Mouse (Mus musculus): ENCODE results near the gene Igfbp4. TPM values are rescaled to one million over a fixed set of nuclear protein-coding genes. Genes with fewer than 3 reads are reported as not detected.

The Igfbp4 gene
- polyA plus RNA-seq, 1 experiment: 390 TPM

DNA sequence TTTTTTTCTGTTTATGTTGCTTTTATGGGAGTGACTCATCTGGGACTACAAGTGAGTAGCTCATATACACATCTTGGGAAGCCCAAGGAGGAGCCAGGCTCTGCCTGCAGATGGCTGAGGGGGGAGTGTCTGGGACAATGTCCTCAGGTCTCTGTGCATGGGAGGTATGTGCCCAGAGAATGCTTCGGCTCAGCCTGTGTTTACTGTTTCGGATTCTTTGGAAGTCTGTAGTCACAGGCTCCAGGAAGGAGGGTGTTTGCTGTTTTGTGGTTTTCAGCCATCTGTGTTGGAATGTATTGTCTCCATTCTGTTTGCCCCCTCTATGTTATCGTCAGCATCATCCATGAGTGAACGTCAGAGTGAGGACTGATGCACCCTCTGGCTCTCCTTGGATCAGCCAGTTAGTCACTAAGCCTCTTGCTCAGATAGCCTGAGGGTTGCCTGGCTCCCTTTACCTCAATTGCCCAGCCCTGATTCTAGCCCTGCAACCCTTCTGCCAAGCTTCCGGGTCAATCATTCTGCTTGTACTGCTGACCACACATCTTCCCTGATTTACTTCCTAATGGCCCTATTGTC, 35.8 kb downstream of the Igfbp4 start:
- H3K27ac ChIP-seq (ENCODE audit: insufficient read depth, low read depth, low read length): no peak overlapping the region
- H3K4me1 ChIP-seq (ENCODE audit: control insufficient read depth, insufficient read depth, low read length): peaks cover 11% of the 10 kb centered on the region
- no peak for TF ChIP-seq CTCF (IDR thresholded peaks at IDR 0.05; ENCODE audit: low read depth, low read length)
- H3K4me3 ChIP-seq (ENCODE audit: insufficient read depth, low read length): no peak overlapping the region

DNA sequence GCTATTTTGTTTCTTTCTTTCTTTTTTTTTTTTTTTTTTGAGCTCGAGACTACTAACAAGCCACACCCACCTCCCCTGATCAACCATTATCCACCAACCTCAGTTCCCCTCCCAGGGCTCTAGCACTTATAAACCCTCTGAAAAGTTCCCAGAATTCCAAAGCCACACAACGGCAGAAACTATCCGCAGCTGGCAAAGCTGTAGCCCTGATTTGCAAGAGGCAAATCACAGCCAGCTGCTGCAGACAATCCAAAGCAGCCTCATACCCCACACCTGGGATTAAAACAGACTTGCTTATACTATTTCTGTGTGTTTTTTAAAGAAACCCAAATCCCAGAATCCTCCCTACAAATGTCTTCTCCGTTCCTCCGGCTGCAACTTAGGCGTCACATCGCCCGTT, 36.8 kb downstream of the Igfbp4 start:
- Histone ChIP-seq H3K27ac (ENCODE audit: insufficient read depth, low read depth, low read length) (no peak overlapping the region), H3K4me3 (ENCODE audit: insufficient read depth, low read length) (no peak overlapping the region), H3K4me1 (ENCODE audit: control insufficient read depth, insufficient read depth, low read length) (peaks cover 11% of the 10 kb centered on the region)
- TF ChIP-seq CTCF (IDR thresholded peaks at IDR 0.05; ENCODE audit: low read depth, low read length) (no peak), POLR2A (IDR thresholded peaks at IDR 0.05; ENCODE audit: borderline replicate concordance, low read depth, low read length) (no peak)

- Histone ChIP-seq H3K4me3 (ENCODE audit: insufficient read depth, low read length) (no peak overlapping the region), H3K27ac (ENCODE audit: insufficient read depth, low read depth, low read length) (no peak overlapping the region), H3K4me1 (ENCODE audit: control insufficient read depth, insufficient read depth, low read length) (no peaks in the 10 kb centered on the region)
- TF ChIP-seq POLR2A (IDR thresholded peaks at IDR 0.05; ENCODE audit: borderline replicate concordance, low read depth, low read length): no peak
- no peak for TF ChIP-seq CTCF (IDR thresholded peaks at IDR 0.05; ENCODE audit: low read depth, low read length)
Measured at GRCm38 (mm10) chr11:99080902-99081543, 40.0 kb downstream of the Igfbp4 start.

DNA sequence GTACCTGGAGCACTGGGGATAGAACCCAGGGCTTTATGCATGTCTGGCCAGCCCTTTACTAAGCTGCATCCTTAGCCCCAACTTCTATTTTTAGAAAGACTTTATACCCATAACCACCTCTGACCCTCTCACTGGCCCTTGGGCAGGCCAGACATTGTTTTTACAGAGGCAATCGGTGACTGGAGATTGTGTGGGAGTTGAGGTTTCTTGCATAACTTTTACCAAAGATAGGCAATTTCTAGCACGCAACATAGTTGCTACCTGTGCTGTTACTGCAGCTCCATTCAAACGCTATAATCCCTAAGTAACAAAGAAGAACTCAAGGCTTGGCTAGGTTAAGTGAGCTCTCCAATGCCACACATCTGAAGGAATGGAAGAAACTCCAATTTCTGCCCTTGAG, 40.5 kb downstream of the Igfbp4 start:
- Histone ChIP-seq H3K27ac (ENCODE audit: insufficient read depth, low read depth, low read length) (no peak overlapping the region), H3K4me3 (ENCODE audit: insufficient read depth, low read length) (no peak overlapping the region), H3K4me1 (ENCODE audit: control insufficient read depth, insufficient read depth, low read length) (no peaks in the 10 kb centered on the region)
- TF ChIP-seq POLR2A (IDR thresholded peaks at IDR 0.05; ENCODE audit: borderline replicate concordance, low read depth, low read length) (no peak), CTCF (IDR thresholded peaks at IDR 0.05; ENCODE audit: low read depth, low read length) (no peak)

GRCm38 (mm10) chr11:99082098-99082497, 41.1 kb downstream of the Igfbp4 start:
- Histone ChIP-seq H3K27ac (ENCODE audit: insufficient read depth, low read depth, low read length) (no peak overlapping the region), H3K4me1 (ENCODE audit: control insufficient read depth, insufficient read depth, low read length) (no peaks in the 10 kb centered on the region), H3K4me3 (ENCODE audit: insufficient read depth, low read length) (no peak overlapping the region)
- TF ChIP-seq POLR2A (IDR thresholded peaks at IDR 0.05; ENCODE audit: borderline replicate concordance, low read depth, low read length) (no peak), CTCF (IDR thresholded peaks at IDR 0.05; ENCODE audit: low read depth, low read length) (no peak)

DNA sequence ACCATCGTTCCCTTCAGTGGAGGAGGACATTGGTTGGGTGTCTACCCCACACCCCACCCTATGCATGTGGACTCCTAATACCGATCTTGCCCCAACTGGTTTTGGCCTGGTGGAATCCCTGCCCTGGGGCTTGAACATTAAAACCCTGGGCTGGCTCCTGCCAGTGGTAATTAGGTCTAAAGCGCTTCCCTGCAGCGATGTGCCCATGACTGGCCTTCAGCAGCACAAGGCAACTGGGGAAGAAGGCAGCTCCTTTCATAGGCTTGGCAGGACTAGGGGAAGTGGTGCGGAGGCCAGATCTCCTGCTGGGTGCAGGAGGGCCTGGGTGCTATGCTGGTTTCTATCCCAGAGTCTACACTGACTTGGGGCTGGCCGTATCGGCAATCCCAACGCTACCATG, 42.5 kb downstream of the Igfbp4 start:
- Histone ChIP-seq H3K27ac (ENCODE audit: insufficient read depth, low read depth, low read length) (no peak overlapping the region), H3K4me1 (ENCODE audit: control insufficient read depth, insufficient read depth, low read length) (no peaks in the 10 kb centered on the region), H3K4me3 (ENCODE audit: insufficient read depth, low read length) (no peak overlapping the region)
- TF ChIP-seq POLR2A (IDR thresholded peaks at IDR 0.05; ENCODE audit: borderline replicate concordance, low read depth, low read length) (no peak), CTCF (IDR thresholded peaks at IDR 0.05; ENCODE audit: low read depth, low read length) (no peak)

DNA sequence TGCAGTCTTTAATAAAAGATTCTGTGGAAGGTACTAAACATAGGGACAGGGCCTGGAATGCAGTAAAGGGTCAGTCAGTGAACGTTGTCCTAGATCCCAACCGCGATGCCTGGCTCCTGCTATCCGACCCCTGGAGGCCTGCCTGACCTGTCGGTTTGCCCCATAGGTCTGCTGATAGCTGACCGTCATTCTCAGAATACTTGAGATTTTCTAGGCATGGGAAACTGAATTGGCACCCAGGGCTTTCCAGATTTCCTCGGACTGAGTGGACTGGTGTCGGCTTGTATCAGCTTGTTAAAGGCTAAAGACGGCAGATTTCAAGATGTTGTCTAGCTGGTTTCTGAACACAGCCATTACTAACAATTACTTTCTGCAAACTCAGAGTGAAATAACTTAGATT, 43.3 kb downstream of the Igfbp4 start:
- Histone ChIP-seq H3K4me3 (ENCODE audit: insufficient read depth, low read length) (no peak overlapping the region), H3K27ac (ENCODE audit: insufficient read depth, low read depth, low read length) (no peak overlapping the region), H3K4me1 (ENCODE audit: control insufficient read depth, insufficient read depth, low read length) (no peaks in the 10 kb centered on the region)
- TF ChIP-seq POLR2A (IDR thresholded peaks at IDR 0.05; ENCODE audit: borderline replicate concordance, low read depth, low read length): no peak
- TF ChIP-seq CTCF (IDR thresholded peaks at IDR 0.05; ENCODE audit: low read depth, low read length): no peak

- Histone ChIP-seq H3K4me1 (ENCODE audit: control insufficient read depth, insufficient read depth, low read length) (no peaks in the 10 kb centered on the region), H3K4me3 (ENCODE audit: insufficient read depth, low read length) (no peak overlapping the region), H3K27ac (ENCODE audit: insufficient read depth, low read depth, low read length) (no peak overlapping the region)
- TF ChIP-seq CTCF (IDR thresholded peaks at IDR 0.05; ENCODE audit: low read depth, low read length) (no peak), POLR2A (IDR thresholded peaks at IDR 0.05; ENCODE audit: borderline replicate concordance, low read depth, low read length) (no peak)
Measured at GRCm38 (mm10) chr11:99088486-99088885, 47.4 kb downstream of the Igfbp4 start.

GRCm38 (mm10) chr11:99089077-99089601, 48.1 kb downstream of the Igfbp4 start, which contains the start of gene Tns4:
TSS of gene Tns4 (minus strand) at chr11:99089306.
- Histone ChIP-seq H3K4me3 (ENCODE audit: insufficient read depth, low read length) (no peak within 1 kb of the TSS), H3K4me1 (ENCODE audit: control insufficient read depth, insufficient read depth, low read length) (no peaks in the 10 kb centered on the region), H3K27ac (ENCODE audit: insufficient read depth, low read depth, low read length) (no peak within 1 kb of the TSS)
- TF ChIP-seq POLR2A (IDR thresholded peaks at IDR 0.05; ENCODE audit: borderline replicate concordance, low read depth, low read length): no peak
- TF ChIP-seq CTCF (IDR thresholded peaks at IDR 0.05; ENCODE audit: low read depth, low read length): no peak

DNA sequence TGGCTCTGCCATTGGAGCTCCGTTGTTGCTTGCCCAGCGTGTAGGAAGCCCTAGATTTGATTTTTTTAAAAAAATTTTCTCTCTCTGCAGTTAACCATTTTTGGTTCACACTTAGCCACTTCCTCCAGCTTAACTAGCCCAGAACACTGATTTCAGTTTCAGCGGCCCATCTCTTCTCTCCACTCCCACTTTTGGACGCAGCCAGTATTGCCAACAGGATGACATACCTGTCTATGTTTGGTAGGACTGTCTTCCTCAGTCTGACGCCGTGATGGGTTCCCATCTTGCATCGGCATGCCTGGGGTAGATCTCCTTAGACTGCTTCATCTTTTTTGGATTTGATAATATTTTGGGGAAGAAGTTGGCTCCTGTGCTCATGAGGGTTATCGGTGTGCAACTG, 49.3 kb downstream of the Igfbp4 start:
- TF ChIP-seq POLR2A (IDR thresholded peaks at IDR 0.05; ENCODE audit: borderline replicate concordance, low read depth, low read length): no peak
- no peak for TF ChIP-seq CTCF (IDR thresholded peaks at IDR 0.05; ENCODE audit: low read depth, low read length)
- no peak overlapping the region for H3K4me3 ChIP-seq (ENCODE audit: insufficient read depth, low read length)
- no peaks in the 10 kb centered on the region for H3K4me1 ChIP-seq (ENCODE audit: control insufficient read depth, insufficient read depth, low read length)
- H3K27ac ChIP-seq (ENCODE audit: insufficient read depth, low read depth, low read length): no peak overlapping the region
